Mouse (Mus musculus) natural killer cell, adult 2 months (primary cell): Measurements from ENCODE around the gene Gja5.
A peak's percentile ranks its signal among the peaks of the same experiment; 100 is the strongest.
"Not testable (repeated sequence)": the region's sequence is repeated elsewhere in the genome, so short reads cannot be mapped to it uniquely, and the experiment has no call there.

Experiments used
- DNase-seq, 2 experiments: peaks; one replicate each; pipeline ENCODE4 v3.0.0; 2022; ENCODE audit warnings: low spot score in 2 of 2

Gene Gja5

GRCm38 (mm10) chr3:97037119-97037518, 132.6 kb downstream of the Gja5 start:
- no peak for DNase-seq

DNA sequence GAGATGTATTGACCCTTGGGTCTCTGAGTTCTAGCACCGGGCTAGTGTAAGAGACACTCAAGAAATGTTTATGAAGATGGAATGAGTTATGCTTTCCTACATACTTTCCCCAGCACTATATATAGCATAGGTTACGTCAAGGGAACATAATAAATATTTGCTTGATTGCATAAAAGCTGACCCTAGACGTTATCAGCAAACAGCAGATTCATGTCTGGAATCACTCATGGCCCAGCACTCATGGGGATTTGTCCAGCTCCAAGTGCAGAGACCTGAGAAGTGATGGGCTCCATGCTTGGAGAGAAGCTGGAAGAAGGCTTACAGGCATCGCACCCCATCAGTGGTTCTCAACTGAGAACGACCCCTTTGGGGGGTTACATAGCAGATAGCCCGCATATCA, 135.2 kb downstream of the Gja5 start:
- no peak for DNase-seq

- DNase-seq = no peak
Measured at GRCm38 (mm10) chr3:97044188-97044587, 139.7 kb downstream of the Gja5 start.

DNA sequence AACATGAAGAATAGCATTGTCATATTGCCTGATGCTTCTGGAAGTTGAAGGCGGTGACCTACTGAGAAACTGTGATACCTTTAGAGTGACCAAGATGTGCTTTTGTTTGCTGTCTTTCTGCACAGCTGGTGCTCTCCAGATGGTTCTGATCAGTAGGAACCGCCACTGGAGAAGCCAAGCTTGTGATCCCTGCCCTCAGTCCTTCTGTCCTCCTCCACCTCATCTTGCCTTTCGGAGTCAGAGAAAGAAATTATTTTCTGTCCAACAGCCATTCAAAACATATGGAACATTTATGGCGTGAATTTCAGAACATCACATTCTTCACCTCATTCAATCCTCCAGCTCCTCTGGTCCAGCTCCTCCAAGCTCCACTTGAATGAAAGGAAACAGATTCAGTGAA, 143.3 kb downstream of the Gja5 start:
- no peak for DNase-seq

GRCm38 (mm10) chr3:97048360-97048759, 143.9 kb downstream of the Gja5 start:
- DNase-seq = no peak

DNA sequence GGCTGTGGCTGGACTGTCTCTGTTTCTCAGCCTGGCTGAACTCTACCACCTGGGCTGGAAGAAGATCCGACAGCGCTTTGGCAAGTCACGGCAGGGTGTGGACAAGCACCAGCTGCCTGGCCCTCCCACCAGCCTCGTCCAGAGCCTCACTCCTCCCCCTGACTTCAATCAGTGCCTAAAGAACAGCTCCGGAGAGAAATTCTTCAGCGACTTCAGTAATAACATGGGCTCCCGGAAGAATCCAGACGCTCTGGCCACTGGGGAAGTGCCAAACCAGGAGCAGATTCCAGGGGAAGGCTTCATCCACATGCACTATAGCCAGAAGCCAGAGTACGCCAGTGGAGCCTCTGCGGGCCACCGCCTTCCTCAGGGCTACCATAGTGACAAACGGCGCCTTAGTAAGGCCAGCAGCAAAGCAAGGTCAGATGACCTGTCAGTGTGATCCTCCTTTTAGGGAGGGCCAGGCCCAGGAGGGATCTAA, 146.8 kb downstream of the Gja5 start:
- no peak for DNase-seq

- DNase-seq = no peak
Measured at GRCm38 (mm10) chr3:97052069-97052799, 147.7 kb downstream of the Gja5 start.

- DNase-seq = no peak
Measured at GRCm38 (mm10) chr3:97058704-97059103, 154.2 kb downstream of the Gja5 start.

GRCm38 (mm10) chr3:97060119-97060518, 155.6 kb downstream of the Gja5 start:
- no peak for DNase-seq

- no peak for DNase-seq
Measured at GRCm38 (mm10) chr3:97062814-97063213, 158.3 kb downstream of the Gja5 start.

DNA sequence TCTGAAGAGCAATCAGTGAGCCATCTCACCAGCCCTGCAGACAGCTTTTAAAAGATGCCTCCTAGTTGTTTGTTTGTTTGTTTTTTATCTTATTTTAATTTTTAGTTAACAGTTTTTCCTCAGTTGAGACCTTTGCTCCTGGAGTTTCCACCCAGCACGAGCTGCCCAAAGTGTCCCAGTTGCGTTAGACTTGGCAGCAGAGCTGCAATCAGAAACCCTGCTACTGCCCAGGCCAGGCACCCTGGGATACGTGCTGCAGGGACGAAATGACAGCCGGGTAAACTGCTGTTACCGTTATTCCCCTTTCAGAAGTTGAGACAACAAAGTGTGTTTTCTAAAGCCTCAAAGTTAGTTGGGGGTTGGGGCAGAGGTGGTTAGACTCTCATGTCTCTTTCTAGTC, 159.6 kb downstream of the Gja5 start:
- no peak for DNase-seq

DNA sequence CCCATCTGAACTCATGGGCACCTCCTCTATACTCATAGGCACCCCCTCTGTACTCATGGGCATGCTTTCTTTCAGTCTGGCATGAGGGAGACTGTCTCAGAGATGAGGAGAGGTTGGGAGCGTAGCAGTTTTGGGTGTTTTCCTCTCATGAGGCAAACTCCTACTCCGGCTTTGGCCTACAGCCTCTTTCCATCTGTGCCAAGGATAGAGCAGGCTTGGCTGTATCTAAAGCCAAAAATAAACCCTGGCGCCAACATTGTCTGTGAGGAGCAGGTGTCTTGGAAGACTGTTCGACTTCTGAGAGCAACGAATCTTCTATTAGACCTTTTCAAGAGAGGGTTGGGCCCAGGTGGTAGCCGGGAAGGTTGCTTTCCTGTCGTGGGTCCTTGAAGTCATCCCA, 165.1 kb downstream of the Gja5 start:
- not testable (repeated sequence) for DNase-seq

DNA sequence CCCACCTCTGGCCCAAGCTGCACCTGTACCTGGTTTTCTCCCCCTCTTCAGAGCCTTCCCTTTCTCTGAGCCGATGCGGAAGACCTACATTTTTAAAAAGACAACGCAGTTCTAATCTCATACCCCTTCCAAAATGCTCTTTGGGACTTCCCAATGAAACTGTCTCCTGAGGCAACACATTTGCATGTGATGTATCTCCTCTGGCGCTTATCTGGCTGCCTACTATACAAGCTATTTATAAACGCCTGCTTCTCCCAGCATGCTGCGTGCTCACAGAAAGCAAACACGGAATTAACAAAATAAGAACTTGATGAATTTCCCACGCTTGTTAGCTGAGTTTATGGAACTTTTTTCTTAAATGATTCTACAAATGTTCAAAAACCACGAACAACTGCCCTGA, 167.4 kb downstream of the Gja5 start:
- not testable (repeated sequence) for DNase-seq

DNA sequence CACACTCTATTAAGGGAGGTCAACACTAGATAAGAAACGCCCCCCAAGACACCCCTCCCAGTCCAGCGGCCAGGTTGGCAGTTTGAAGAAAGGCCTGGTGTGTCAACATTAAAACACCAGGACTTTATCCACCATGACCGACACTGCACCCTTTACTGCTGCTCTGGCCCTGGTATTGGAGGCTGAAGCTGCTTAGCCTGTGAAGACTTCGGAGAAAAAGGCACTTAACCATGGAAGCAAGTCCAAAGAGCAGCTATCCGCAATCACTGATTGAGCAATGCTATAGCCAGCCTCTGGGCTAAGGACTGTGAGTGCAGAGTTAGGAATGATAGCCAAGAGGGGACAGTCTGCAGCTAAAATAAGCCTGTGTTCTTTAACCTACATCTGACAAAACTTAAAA, 167.9 kb downstream of the Gja5 start:
- DNase-seq = not testable (repeated sequence)

- DNase-seq = not testable (repeated sequence)
Measured at GRCm38 (mm10) chr3:97075744-97076350, 171.4 kb downstream of the Gja5 start.

GRCm38 (mm10) chr3:97076412-97076811, 171.9 kb downstream of the Gja5 start:
- peak; percentile 28 to 44 for DNase-seq

DNA sequence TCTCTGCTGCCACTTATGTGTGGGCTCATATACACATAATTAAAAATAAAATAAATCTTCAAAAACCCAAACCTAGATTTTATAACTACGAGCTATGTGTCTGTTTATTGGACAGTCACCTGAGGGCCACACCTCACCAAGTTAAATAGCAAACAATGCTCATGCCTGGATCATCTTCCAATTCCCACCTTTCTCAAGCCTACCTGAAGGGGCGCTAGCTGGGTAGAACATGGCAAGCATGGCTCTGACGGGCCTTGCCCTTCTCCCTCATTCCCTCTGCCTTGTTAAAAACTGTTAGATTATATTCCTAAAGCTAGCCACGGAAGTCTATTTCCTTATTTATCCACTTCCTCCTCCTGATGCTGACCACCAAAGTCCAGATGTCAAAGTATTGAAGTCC, 173.9 kb downstream of the Gja5 start:
- no peak for DNase-seq

- DNase-seq = no peak
Measured at GRCm38 (mm10) chr3:97082156-97082555, 177.7 kb downstream of the Gja5 start.

- peak; percentile 16 to 43 for DNase-seq
Measured at GRCm38 (mm10) chr3:97087326-97087725, 182.8 kb downstream of the Gja5 start.

GRCm38 (mm10) chr3:97088291-97088690, 183.8 kb downstream of the Gja5 start:
- not testable (repeated sequence) for DNase-seq

DNA sequence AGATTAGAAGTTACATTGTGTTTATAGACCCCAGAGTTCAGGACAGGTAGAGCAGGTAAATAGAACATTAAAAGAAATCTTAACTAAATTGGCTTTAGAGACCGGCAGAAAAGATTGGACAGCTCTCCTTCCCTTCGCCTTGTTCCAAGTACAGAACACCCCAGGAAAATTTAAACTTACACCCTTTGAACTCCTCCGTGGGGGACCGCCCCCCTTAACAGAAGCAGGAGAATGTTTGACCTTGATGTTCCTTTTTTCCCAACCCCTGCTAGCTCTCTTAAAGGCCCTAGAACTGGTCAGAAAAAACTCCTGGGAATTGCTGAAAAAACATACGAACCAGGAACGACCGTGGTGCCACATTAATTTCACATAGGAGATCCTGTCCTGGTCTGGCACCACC, 187.5 kb downstream of the Gja5 start:
- not testable (repeated sequence) for DNase-seq

DNA sequence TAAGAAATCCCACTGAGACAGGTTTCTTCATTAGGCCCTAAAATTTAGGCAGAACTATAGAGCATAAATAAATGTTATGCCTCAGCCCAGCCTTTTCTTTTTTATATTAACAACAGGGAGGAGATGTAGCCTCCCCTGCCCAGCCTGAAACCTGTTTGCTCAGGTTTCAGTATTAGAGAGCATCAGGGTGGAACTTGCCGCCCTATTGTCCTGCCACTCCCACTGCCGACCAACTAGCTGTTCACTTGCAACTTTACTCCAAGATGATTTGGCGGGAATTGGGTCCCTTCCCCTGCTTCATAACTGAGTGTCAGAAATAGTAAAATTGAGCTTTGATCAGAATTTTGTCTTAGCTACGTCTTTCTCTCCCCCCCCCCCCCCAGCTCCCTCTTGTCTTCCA, 192.2 kb downstream of the Gja5 start:
- DNase-seq = not testable (repeated sequence)
